Mouse (Mus musculus) embryo, embryonic 10.5 days (tissue): ENCODE results near the gene St6galnac1.
"Not testable (repeated sequence)": the region's sequence is repeated elsewhere in the genome, so short reads cannot be mapped to it uniquely, and the experiment has no call there.

Experiments used
- DNase-seq: peaks from one replicate; pipeline ENCODE4 v3.0.0-alpha.2; 2015; ENCODE audit warnings: low spot score

St6galnac1 gene

DNA sequence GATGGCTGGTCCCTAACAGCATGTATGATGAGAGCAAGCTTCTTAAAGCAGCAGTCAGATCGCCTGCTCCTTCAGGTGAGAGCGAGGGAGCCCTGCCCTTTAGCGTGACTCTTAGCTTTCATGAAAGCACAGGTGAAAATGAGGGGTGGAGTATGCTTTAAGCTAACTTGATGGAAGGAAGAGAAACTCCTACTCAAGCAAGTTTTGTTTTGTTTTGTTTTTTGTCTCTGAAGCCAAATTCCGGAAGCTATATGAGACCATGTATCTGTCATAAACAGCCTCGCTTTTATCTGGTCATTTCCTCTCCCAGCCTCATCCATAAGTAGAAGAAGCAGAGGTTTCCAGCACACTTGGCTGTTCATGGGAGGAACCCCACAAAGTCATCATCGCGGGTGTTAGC lies at the start of gene St6galnac1:
TSS of gene St6galnac1 (minus strand) at position 101 of the 400 bp plus-strand sequence.
- no peak for DNase-seq

DNA sequence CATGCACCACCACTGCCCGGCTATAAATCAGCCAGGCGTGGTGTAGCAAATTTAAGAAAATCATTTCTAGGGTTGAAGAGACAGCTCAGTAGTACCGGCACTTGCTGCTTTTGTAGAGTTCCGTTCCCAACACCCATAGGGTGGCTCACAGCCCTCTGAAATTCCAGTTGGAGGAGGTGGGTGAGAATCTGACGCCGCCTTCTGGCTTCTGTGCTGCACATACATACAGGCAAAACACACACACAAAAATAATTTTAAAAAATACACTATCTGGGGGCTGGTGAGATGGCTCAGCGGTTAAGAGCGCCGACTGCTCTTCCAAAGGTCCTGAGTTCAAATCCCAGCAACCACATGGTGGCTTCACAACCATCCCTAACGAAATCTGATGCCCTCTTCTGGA lies 48.6 kb upstream of the St6galnac1 start:
- not testable (repeated sequence) for DNase-seq

DNA sequence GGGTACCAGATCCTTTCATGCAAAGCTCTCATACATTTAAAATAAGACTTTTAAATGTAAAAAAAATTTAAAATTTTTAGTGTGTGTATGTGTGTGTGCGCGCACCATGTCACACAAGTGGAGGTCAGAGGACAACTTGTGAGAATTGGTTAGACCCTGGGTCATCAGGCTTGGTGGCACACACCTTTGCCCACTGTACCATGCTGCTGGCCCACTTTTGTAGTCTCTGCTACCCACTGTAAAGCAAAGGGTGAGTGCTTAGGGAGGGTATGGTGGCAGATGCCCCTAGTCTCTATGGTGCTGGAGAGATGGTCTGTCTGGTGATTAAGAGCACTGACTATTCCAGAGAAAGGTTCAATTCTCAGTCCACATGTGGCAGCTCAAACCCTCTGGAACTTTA lies 47.9 kb upstream of the St6galnac1 start:
- DNase-seq = no peak

DNA sequence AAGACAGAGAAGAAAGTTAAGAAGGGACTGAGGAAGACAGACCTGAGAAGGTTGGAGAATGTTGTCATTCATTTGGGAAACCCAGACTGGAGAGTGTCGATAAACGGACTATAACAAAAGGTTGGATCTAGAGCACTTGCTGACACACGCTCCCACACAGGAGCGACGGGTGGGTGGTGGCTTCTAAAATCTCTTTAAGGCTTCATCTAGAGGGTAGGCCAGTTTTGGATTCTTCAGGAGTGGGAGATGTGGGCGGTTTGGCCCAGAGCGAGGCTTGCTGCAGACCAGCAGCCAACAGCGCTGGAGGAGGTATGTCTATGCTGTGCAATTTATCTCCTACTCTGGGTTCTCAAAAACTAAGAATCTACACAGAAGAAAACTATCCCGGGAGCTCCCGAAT lies 47.3 kb upstream of the St6galnac1 start:
- DNase-seq = no peak

DNA sequence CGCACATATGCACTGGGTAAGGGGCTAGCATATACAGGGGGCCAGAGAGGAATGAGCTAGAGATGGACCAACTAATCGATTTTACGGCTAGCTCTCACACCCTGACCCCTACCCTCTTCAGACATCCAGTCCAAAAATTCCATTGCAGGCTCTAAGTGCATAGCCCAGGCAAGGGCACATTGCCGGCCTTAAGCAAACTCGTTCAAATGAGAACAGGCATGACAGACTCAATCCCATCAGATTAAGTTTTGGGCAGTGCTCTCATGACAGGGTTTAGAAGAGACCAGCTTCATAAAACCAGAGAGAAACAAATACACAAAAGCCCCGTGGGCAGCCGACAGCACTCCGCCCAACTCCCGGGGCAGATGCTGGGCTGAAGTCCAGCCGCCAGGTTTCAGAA lies 46.9 kb upstream of the St6galnac1 start:
- DNase-seq = no peak

DNA sequence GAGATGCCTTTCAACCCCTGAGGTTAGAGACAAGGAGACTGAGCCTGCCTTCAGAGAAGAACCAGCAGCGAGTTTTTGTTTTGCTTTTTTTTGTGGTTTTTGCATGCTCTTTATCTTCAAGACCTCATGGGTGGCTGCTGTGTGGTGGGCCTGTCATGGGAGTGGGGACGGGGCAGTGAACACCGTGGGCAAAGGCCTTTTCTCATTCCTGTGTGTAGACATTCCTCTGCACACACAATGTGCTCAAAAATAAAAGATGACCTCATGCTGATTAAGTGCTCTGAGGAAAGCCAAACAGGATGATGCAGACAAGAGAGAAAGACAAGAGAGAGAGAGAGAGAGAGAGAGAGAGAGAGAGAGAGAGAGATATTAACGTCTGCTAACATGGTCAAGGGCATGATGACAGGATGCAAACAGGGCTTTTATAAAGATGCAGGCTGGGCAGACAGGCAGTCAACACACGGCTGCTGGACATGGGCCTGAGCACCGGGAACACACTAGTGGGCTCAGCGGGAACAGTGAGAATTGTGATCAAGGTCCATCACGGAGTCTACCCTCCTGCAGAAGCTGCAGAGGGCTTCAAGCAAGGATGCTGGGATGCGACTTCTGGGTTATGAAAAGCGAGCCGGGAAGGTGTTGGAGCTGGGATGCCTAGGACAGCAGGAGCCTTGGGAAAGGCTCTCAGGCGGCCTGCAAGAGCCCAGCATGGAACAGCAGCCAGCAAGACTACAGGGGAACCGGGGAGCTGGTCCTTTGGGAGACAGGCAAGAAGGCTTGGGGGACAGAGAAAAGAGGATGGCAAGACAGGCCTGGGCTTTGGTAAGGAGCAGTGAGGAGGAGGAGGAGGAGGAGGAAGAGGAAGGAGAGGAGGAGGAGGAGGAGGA lies 46.0 kb upstream of the St6galnac1 start:
- DNase-seq = no peak

DNA sequence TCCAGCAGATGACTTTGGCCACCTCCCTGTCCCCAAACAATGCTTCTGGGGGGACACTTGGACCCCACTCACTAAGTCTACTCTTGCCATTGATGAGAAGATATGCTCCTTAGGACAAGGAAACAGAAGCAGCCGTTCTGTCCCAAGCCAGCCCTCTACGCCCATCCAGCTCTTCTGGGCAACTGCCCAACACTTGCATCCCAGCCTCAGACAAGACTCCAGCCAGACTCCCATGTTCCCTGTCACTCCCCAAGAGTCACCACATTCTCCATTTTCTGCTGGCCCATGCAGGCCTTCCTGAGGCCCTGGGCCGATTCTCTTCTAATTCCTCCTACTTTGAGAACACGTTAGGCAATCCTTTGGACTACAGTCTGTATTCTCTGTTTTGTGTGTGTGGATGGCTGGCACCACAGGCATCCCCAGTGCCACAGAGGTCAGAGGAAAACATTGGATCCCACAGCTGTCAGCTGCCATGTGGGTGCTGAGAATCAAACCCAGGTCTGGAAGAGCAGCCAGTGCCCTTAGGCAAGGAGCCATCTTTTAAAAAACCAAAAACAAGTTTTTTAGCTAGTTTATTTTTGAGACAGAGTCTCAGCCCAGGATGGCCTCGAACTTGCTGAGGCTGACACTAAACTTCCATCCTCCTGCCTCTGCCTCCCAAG lies 44.8 kb upstream of the St6galnac1 start:
- no peak for DNase-seq

DNA sequence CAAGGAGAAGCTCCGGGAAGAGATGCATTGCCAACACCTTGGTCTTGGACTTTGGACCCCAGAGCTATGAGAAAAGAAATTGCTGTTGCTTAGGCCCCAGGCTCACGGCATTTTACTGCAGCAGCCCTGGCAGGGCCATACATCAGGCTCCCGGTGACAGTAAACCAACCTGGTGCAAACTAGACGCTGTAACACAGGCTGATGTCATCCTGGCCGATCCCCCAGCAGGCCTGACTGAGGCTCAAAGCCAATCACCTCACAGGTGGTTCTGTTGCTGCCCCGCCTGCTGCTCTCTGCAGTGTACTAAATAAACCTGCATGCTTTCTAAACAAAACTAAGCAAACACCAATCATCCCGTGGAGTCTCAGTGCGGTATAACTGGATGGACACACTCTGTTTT lies 43.4 kb upstream of the St6galnac1 start:
- DNase-seq = no peak

DNA sequence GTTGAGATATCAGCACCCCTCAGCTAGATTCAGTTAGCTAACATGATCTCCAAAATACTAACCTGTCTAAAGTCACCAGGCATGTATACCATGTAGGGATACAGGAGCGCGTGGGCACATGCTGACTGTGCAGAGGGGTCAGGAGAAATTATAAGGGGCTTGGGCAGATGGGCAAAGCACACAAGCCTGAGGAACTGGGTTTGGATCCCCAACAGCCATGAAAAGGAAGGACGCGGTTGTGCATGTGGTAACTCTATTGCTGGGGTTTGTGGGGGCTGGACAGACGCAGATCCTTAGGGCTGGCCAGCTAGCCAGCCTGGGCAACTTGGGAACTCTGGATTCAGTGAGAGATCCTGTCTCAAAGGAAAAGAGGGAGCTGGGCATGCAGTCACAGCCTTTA lies 42.3 kb upstream of the St6galnac1 start:
- no peak for DNase-seq

DNA sequence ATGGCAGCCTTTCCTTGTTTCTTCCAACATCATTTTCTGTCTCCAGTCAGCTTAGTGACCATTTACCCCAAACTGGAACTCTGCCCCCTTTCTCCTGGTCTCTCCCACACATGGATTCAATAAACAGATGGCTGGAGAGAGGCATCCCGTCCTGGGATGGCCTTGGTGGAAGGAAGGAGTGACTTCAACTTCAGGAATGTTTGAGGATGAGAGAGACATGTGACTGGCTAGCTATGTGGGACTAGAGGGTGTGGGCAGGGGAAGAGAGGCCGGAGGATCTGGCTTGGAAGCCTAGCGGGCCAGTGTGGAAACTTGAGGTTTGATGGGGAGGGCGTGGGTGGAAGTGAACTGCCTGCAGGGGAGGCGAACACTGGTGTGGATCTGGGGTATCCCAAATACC lies 41.5 kb upstream of the St6galnac1 start:
- DNase-seq = no peak

DNA sequence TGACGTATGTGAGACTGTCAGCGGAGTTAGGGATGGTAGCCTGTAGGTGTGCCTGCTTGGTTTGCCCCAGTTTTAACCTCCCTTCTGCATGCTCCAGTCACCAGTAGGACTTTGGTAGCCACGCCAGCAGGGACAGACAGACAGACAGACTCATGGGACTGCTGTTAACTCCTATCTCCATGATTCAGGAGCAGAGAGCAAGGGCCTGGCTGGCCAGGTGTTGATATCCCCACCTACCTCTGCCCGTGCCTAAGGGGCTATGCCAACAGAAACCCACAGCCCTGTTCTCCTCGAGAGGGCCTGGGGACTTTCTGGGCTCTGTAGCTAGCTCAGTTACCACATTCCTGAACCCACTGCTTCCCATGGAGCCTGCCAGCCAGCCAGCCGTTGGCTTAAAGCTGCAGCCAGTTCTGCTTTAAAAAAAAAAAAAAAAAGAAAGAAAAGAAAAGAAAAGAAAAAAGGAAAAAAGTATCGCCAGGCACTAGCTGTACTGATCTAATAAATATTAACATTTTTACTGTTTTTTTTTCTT lies 39.6 kb upstream of the St6galnac1 start:
- DNase-seq = no peak

DNA sequence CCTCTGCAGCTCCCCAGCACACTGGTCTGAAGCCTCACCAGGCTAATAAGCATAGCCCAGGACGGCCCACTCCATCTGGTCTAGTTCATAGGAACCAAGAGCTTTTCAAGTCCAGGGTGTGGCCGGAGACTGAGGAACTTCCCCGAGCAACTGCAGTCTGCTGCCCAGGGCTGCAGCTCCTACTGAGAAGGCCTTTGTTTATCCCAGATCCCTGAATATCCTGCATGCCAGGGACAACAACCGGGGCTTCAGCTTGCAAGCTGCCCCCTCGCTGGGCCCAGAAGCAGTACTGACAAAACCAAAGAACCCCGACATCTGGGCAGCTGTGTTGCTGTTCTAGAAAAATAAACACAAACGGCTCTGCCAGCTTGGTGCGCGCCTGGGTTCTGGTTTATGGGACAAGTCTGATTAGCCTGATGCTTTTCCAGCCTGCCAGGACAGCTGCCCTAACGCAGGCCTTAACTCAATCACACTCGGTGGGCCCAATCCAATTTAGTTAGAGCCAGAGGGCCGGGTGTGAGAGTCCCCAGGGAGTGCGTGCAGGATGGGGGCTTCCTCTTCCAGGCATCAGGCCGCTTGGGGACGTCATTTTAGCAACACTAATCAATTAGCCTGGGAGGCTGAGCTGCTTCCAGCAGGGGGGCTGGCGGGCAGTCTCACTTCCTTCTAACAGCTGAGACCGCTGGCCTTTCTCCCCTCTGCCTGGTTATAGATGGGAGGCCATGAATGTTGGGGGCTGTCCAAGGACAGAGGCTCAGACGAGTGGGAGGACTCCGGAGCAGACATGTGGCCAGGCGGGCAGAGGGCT lies 39.0 kb upstream of the St6galnac1 start:
- peak; percentile 78 for DNase-seq

DNA sequence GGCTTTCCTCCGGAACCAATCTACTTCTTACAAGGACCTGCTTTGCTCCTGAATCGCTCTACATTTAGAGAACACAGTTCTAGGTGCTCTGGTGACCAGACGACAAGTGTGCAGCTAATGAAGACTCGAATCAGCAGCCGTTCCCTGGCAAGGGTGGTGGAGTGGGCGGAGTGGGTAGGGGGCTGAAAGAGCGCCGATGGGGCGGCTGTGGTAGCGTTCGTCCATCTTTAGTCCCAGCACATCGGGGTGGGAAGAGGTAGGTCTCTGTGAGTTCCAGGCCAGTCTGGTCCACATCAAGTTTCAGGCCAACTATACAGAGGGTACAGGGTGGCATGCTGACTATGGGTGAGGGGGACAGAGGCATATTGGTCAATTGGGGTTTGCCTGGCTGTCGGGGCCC lies 38.3 kb upstream of the St6galnac1 start:
- DNase-seq = no peak

DNA sequence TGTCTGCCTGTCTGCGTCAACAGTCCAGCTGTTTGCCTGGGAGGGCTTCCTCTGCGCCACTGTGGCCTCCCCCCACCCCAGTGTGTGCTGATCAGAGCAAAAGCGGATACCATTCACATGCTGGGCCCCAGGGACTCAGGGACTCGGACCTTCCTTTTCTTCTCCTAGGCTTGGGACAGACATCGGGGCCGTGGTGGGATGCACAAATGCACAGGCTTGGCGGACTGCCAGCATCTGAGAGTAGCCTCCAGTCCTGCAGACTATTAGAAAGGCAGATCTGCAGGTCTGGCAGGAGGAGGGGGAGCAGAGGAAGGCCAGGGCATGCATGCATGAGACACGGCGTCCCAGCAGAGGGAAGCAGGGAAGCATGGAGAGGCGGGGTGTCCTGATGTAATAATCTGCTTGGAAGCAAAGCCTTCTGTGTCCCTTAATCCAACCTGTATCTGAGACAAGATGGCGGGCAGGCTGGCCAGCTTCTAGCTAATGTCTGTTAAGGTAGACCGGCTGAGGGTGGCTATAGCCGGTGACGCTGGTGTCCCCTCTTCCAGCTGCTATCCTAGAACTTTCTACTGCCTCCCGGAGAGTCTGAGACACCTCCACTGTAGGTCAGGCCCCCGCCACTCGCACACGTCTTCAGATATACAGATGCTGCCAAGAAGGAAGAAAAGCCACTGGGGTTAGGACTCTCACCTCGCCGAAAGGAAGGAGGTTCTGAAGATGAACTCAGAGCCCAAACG lies 37.7 kb upstream of the St6galnac1 start:
- peak; percentile 74 for DNase-seq

DNA sequence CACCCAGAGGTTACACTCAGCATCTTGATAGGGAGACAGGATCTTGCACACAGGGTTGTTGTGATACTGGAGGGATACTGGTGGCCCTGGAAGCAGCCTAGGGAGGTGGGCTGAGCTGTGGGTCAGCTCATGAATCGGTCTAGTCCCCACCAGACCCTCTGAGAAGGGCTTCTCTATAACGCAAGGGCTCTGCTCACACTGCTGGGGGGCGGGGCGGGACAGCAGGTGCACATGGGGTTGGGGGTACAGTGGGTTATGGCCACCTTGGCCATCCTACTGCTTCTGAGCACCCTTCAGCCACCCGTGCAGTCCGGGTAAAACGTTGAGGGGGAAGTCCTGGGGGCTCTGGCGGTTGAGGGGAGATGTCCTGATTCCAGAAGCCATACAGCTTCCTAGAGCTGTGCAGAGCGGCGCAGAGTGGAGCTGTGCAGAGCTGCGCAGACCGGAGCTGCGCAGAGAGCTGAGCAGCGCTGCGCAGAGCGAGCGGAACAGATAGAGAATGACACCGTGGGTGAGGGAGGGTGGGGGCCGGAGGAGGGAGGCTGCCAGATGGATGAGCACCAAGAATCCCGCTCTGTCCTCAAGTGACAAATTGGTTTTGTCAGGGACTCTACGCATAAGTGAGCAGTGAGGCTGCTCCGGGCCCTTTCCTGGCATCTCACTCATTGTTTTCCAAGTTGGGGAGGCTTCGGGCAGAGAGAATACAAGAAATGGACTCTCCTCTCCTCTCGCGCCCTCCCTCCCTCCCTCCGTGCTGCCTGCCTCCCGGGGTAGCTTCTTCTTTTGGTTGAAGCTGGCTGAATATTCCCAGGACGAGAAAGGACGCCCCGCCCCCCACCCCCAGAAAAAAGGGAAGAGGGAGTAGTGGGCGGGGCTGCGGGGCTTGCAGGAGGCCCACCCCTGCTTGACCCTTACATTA lies 35.9 kb upstream of the St6galnac1 start:
- DNase-seq = peak; percentile 86

DNA sequence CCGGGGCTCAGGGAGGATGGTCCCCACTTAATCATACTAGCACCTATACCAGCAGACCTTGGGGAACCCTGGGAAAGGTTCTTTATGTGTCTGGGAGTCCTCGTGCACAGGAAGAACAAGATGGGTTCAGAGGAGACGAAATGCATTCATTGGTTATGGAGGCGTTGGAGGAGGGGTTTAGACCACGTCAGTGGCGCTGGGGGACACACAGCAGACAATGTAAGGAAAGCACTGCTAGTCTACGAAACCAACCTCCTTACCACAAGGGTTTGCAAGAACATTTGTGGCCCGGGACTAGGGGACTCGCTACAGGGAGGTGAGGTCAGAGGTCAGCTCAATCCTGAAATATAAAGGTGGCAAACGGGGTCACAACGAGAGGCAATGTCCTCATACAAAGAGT lies 35.2 kb upstream of the St6galnac1 start:
- no peak for DNase-seq

DNA sequence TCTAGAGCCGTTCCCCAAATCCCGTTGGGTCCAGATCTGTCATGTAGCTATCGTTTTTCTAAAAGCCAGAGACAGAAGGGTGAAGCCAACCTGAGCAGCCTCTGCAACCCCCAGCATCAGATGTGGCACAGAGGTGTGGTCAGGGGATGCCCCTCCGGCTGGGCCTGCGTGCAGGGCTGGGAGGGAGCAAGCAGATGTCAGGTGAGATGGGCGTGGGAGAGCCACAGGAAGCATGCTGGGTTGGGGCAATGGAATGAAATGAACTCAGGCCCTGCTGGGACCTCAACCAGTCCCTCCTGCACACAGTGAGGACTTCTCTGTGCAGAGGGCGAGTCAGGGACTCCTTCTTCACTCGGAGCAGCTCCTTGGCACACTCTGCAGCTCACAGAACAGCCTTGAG lies 34.2 kb upstream of the St6galnac1 start:
- DNase-seq = no peak

DNA sequence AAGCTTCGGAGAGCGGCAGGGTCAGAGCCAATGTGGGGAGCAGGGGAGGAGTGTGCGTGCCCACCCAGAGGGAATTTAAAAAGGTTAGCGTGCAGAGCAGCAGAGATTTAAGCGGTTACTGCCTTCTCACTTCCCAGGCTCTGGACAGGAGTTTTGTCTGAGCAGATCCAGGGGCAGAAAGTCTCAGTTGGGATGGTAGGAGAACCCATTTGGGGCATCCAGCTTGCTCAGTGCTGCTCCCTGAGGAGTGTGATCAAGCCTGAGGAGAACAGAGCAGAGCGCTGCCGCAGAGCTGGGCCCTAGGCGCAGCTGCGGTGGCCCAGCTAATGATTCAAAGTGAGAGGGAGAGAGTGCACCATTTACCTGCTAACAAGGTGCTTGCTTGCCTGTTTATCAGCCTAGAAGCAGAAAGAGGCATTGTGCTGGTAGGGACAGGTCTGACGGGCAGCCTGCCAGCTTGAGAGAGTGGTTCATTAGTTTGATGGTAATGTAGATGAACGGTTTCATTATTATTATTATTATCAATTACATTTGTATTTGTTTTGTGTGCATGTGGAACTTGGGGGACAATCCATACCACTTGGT lies 33.6 kb upstream of the St6galnac1 start:
- DNase-seq = no peak

DNA sequence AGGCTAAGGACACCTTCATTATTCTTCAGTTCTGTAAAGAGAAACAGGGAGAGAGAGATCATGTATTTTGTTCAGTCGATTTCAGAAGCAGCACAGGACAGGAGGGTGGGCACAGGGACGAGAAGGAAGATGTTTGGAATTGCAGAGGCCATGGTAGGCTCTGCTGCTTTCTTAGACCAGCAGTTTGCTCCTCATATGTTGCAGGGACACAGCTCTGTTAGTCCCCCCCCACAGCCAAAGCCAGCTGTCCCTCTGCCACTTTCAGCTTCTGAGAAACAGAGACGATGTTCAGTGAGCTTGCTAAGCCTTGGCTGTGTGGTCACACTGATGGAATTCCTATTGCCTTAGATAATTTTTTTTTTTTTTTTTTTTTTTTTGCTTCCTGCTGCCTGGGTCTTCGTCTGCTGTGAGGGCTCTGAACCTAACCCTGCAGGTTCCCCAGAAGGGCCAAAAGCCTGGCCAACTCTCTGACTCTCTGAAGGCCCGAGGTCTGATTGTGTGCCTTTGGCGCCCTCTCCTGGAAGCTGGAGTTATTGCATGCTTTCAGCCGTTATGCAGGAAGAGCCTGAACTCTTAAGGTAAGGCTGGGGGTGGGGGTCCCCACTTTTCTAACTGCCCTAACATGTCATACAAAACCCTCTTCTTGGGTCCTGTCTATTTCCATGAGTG lies 32.8 kb upstream of the St6galnac1 start:
- peak; percentile 94 for DNase-seq

DNA sequence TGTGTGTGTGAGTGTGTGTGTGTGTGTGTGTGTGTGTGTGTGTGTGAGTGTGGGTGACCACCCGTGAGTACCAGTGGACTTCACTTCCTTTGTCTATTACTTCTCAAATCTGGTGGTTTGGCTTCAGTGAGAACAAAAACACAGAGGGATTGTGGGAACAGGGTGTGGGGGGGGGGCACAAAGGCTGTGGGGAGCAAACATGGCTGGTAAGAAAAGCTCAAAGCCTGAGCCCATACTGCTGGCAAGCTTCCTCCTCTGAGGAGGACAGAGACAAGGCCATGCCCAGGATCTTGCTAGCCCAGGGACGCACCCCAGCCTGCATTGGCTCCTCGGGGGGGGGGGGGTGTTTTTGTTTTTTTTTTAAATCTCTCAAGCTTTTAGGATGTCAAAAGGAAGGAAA lies 32.2 kb upstream of the St6galnac1 start:
- DNase-seq = no peak
